Mouse (Mus musculus): Measurements from ENCODE around the gene 4933415A04Rik.

GRCm38 (mm10) chr11:43608440-43608839, 21.6 kb downstream of the 4933415A04Rik start:
- no peak for TF ChIP-seq UBTF (IDR thresholded peaks at IDR 0.05; ENCODE audit: borderline replicate concordance, insufficient read depth, low read depth, low read length)
- no peak for TF ChIP-seq EP300 (IDR thresholded peaks at IDR 0.05; ENCODE audit: low read depth in 1 of 2, low read length in 2 of 2)
